Mouse (Mus musculus) lung, postnatal 0 days (tissue): Measurements from ENCODE around the gene Pla2g2f.

Source experiments
- CTCF ChIP-seq: IDR thresholded peaks from 2 replicates; pipeline ENCODE4 v1.5.1; 2016; ENCODE audit warnings: antibody characterized with exemption, mild to moderate bottlenecking
- EP300 ChIP-seq: IDR thresholded peaks from 2 replicates; pipeline ENCODE4 v1.6.1; 2016; ENCODE audit warnings: antibody characterized with exemption, mild to moderate bottlenecking, control low read depth

DNA sequence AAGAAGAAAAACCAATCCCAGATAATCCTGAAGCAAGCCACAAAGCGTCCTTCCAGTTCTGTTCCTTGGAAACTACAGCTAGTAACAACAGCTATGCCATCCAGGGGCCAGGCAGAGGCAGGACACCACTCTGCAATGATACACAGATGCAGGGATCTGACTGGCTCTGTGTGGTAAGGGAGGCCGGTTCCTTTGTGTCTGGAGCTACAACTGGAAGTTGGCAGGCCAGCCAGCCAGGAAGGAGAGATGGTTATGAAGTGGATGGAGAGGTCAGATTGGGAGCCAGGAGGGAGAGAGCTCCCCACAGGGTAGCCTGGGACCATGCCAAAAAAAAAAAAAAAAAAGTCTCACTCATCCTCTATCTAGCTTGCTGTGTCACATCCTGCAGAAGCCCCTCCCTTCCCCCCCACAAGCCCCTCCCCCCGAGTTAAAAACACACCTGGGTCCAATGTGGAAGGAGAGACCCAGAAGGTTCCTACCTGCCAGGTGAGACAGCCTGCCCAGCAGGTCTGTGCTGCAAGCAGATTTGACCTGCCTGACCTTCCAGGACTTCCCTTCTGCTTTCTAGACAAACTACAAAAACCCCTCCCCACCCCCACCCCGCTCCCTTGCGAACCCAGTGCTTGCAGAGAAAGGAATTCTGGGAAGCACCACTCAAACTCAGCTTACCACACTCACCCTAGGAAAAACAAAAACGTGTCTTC lies 39.2 kb upstream of the Pla2g2f start:
- TF ChIP-seq CTCF, result no peak
- no peak for TF ChIP-seq EP300
